Mouse (Mus musculus): Measurements from ENCODE around the gene Tnpo2. TPM values are rescaled to one million over a fixed set of nuclear protein-coding genes. Genes with fewer than 3 reads are reported as not detected.

Gene Tnpo2
- polyA plus RNA-seq, 1 experiment from 2014 or later, result 19.7 TPM

GRCm38 (mm10) chr8:85083108-85083813, 46.5 kb downstream of the Tnpo2 start, which contains the start of gene Man2b1:
Gene Man2b1, plus strand, starts transcription at chr8:85083270.
- Histone ChIP-seq H3K27ac (ENCODE audit: low read depth, low read length) (no peak within 1 kb of the TSS), H3K27me3 (ENCODE audit: control insufficient read depth, insufficient read depth, low read length) (no peaks in the 10 kb centered on the region), H3K4me2 (replicated peaks; ENCODE audit: low read depth, low read length) (peak within 1 kb of the TSS; percentile 81), H3K9me3 (ENCODE audit: control insufficient read depth, low read length) (no peaks in the 10 kb centered on the region), H3K9ac (ENCODE audit: low read depth, low read length) (peak within 1 kb of the TSS; percentile 67), H3K36me3 (ENCODE audit: control insufficient read depth, insufficient read depth, low read length) (peaks cover 27% of the 10 kb centered on the region), H3K4me1 (ENCODE audit: control insufficient read depth, insufficient read depth, low read length) (peaks cover 11% of the 10 kb centered on the region; the same call in 1 of the 2 replicates), H3K4me3 (ENCODE audit: low read length) (peak within 1 kb of the TSS; percentile 64)
- peak; percentile 89 for ATAC-seq (ENCODE audit: low FRiP score, low TSS enrichment)
- under 1% methylated on average over 30 of the region's 30 CpGs for WGBS

- H3K9ac ChIP-seq (ENCODE audit: low read depth, low read length), result no peak overlapping the region
- H3K4me1 ChIP-seq (ENCODE audit: control insufficient read depth, insufficient read depth, low read length), result peaks cover 9% of the 10 kb centered on the region; the same call in 1 of the 2 replicates
- no peak for ATAC-seq (ENCODE audit: low FRiP score, low TSS enrichment)
- H3K36me3 ChIP-seq (ENCODE audit: control insufficient read depth, insufficient read depth, low read length), result peaks cover 21% of the 10 kb centered on the region
- H3K9me3 ChIP-seq (ENCODE audit: control insufficient read depth, low read length), result no peaks in the 10 kb centered on the region
- no peak overlapping the region for H3K4me3 ChIP-seq (ENCODE audit: low read length)
- H3K4me2 ChIP-seq (replicated peaks; ENCODE audit: low read depth, low read length), result no peak overlapping the region
- 85% methylated on average over 8 of the region's 8 CpGs for WGBS
- no peak overlapping the region for H3K27ac ChIP-seq (ENCODE audit: low read depth, low read length)
- H3K27me3 ChIP-seq (ENCODE audit: control insufficient read depth, insufficient read depth, low read length), result no peaks in the 10 kb centered on the region
Observed at GRCm38 (mm10) chr8:85084633-85085032, 47.9 kb downstream of the Tnpo2 start.

- Histone ChIP-seq H3K9me3 (ENCODE audit: control insufficient read depth, low read length) (no peaks in the 10 kb centered on the region), H3K27ac (ENCODE audit: low read depth, low read length) (no peak overlapping the region), H3K27me3 (ENCODE audit: control insufficient read depth, insufficient read depth, low read length) (no peaks in the 10 kb centered on the region), H3K4me1 (ENCODE audit: control insufficient read depth, insufficient read depth, low read length) (peaks cover 7% of the 10 kb centered on the region; the same call in 1 of the 2 replicates), H3K4me2 (replicated peaks; ENCODE audit: low read depth, low read length) (no peak overlapping the region), H3K4me3 (ENCODE audit: low read length) (no peak overlapping the region), H3K36me3 (ENCODE audit: control insufficient read depth, insufficient read depth, low read length) (peaks cover 21% of the 10 kb centered on the region), H3K9ac (ENCODE audit: low read depth, low read length) (no peak overlapping the region)
- 82% methylated on average over 3 of the region's 3 CpGs for WGBS
- ATAC-seq (ENCODE audit: low FRiP score, low TSS enrichment), result no peak
Observed at GRCm38 (mm10) chr8:85086238-85086637, 49.5 kb downstream of the Tnpo2 start.

GRCm38 (mm10) chr8:85088771-85089170, 52.1 kb downstream of the Tnpo2 start:
- Histone ChIP-seq H3K36me3 (ENCODE audit: control insufficient read depth, insufficient read depth, low read length) (peaks cover 31% of the 10 kb centered on the region), H3K27ac (ENCODE audit: low read depth, low read length) (no peak overlapping the region), H3K9me3 (ENCODE audit: control insufficient read depth, low read length) (no peaks in the 10 kb centered on the region), H3K4me1 (ENCODE audit: control insufficient read depth, insufficient read depth, low read length) (0 out of 2 replicates have a peak, but pooled peaks cover 2% of the 10 kb centered on the region), H3K27me3 (ENCODE audit: control insufficient read depth, insufficient read depth, low read length) (no peaks in the 10 kb centered on the region), H3K9ac (ENCODE audit: low read depth, low read length) (no peak overlapping the region), H3K4me2 (replicated peaks; ENCODE audit: low read depth, low read length) (no peak overlapping the region), H3K4me3 (ENCODE audit: low read length) (no peak overlapping the region)
- no peak for ATAC-seq (ENCODE audit: low FRiP score, low TSS enrichment)
- 78% methylated on average over 2 of the region's 2 CpGs for WGBS

- H3K4me3 ChIP-seq (ENCODE audit: low read length), result no peak overlapping the region
- H3K27me3 ChIP-seq (ENCODE audit: control insufficient read depth, insufficient read depth, low read length), result no peaks in the 10 kb centered on the region
- H3K9ac ChIP-seq (ENCODE audit: low read depth, low read length), result no peak overlapping the region
- no peaks in the 10 kb centered on the region for H3K4me1 ChIP-seq (ENCODE audit: control insufficient read depth, insufficient read depth, low read length)
- H3K36me3 ChIP-seq (ENCODE audit: control insufficient read depth, insufficient read depth, low read length), result peaks cover 35% of the 10 kb centered on the region
- H3K9me3 ChIP-seq (ENCODE audit: control insufficient read depth, low read length), result no peaks in the 10 kb centered on the region
- no peak overlapping the region for H3K27ac ChIP-seq (ENCODE audit: low read depth, low read length)
- H3K4me2 ChIP-seq (replicated peaks; ENCODE audit: low read depth, low read length), result no peak overlapping the region
- no peak for ATAC-seq (ENCODE audit: low FRiP score, low TSS enrichment)
- WGBS, result 90% methylated on average over 11 of the region's 11 CpGs
Observed at GRCm38 (mm10) chr8:85090856-85091255, 54.1 kb downstream of the Tnpo2 start.

GRCm38 (mm10) chr8:85091526-85092090, 54.9 kb downstream of the Tnpo2 start:
- Histone ChIP-seq H3K27me3 (ENCODE audit: control insufficient read depth, insufficient read depth, low read length) (no peaks in the 10 kb centered on the region), H3K36me3 (ENCODE audit: control insufficient read depth, insufficient read depth, low read length) (peaks cover 38% of the 10 kb centered on the region), H3K9ac (ENCODE audit: low read depth, low read length) (no peak overlapping the region), H3K4me3 (ENCODE audit: low read length) (no peak overlapping the region), H3K9me3 (ENCODE audit: control insufficient read depth, low read length) (no peaks in the 10 kb centered on the region), H3K4me1 (ENCODE audit: control insufficient read depth, insufficient read depth, low read length) (no peaks in the 10 kb centered on the region), H3K4me2 (replicated peaks; ENCODE audit: low read depth, low read length) (no peak overlapping the region), H3K27ac (ENCODE audit: low read depth, low read length) (no peak overlapping the region)
- WGBS, result 29% methylated on average over 21 of the region's 21 CpGs
- 0 out of 2 replicates have a peak, but pooled peaks have one; percentile 43 for ATAC-seq (ENCODE audit: low FRiP score, low TSS enrichment)

GRCm38 (mm10) chr8:85095051-85095450, 58.3 kb downstream of the Tnpo2 start:
- Histone ChIP-seq H3K36me3 (ENCODE audit: control insufficient read depth, insufficient read depth, low read length) (peaks cover 40% of the 10 kb centered on the region; the same call in 1 of the 2 replicates), H3K9ac (ENCODE audit: low read depth, low read length) (no peak overlapping the region), H3K4me3 (ENCODE audit: low read length) (no peak overlapping the region), H3K4me2 (replicated peaks; ENCODE audit: low read depth, low read length) (no peak overlapping the region), H3K27me3 (ENCODE audit: control insufficient read depth, insufficient read depth, low read length) (no peaks in the 10 kb centered on the region), H3K9me3 (ENCODE audit: control insufficient read depth, low read length) (no peaks in the 10 kb centered on the region), H3K27ac (ENCODE audit: low read depth, low read length) (no peak overlapping the region), H3K4me1 (ENCODE audit: control insufficient read depth, insufficient read depth, low read length) (no peaks in the 10 kb centered on the region)
- ATAC-seq (ENCODE audit: low FRiP score, low TSS enrichment), result no peak
- 94% methylated on average over 13 of the region's 13 CpGs for WGBS

- H3K4me2 ChIP-seq (replicated peaks; ENCODE audit: low read depth, low read length), result no peak overlapping the region
- WGBS, result 91% methylated on average over 7 of the region's 7 CpGs
- H3K36me3 ChIP-seq (ENCODE audit: control insufficient read depth, insufficient read depth, low read length), result peaks cover 40% of the 10 kb centered on the region; the same call in 1 of the 2 replicates
- no peak for ATAC-seq (ENCODE audit: low FRiP score, low TSS enrichment)
- H3K27me3 ChIP-seq (ENCODE audit: control insufficient read depth, insufficient read depth, low read length), result no peaks in the 10 kb centered on the region
- no peak overlapping the region for H3K27ac ChIP-seq (ENCODE audit: low read depth, low read length)
- H3K4me1 ChIP-seq (ENCODE audit: control insufficient read depth, insufficient read depth, low read length), result no peaks in the 10 kb centered on the region
- H3K9ac ChIP-seq (ENCODE audit: low read depth, low read length), result no peak overlapping the region
- no peaks in the 10 kb centered on the region for H3K9me3 ChIP-seq (ENCODE audit: control insufficient read depth, low read length)
- H3K4me3 ChIP-seq (ENCODE audit: low read length), result no peak overlapping the region
Observed at GRCm38 (mm10) chr8:85095566-85095965, 58.9 kb downstream of the Tnpo2 start.

- no peak overlapping the region for H3K9ac ChIP-seq (ENCODE audit: low read depth, low read length)
- H3K27me3 ChIP-seq (ENCODE audit: control insufficient read depth, insufficient read depth, low read length), result no peaks in the 10 kb centered on the region
- 93% methylated on average over 16 of the region's 16 CpGs for WGBS
- H3K9me3 ChIP-seq (ENCODE audit: control insufficient read depth, low read length), result no peaks in the 10 kb centered on the region
- no peak for ATAC-seq (ENCODE audit: low FRiP score, low TSS enrichment)
- peaks cover 40% of the 10 kb centered on the region; the same call in 1 of the 2 replicates for H3K36me3 ChIP-seq (ENCODE audit: control insufficient read depth, insufficient read depth, low read length)
- no peak overlapping the region for H3K4me3 ChIP-seq (ENCODE audit: low read length)
- H3K27ac ChIP-seq (ENCODE audit: low read depth, low read length), result no peak overlapping the region
- no peak overlapping the region for H3K4me2 ChIP-seq (replicated peaks; ENCODE audit: low read depth, low read length)
- no peaks in the 10 kb centered on the region for H3K4me1 ChIP-seq (ENCODE audit: control insufficient read depth, insufficient read depth, low read length)
Observed at GRCm38 (mm10) chr8:85096196-85096595, 59.5 kb downstream of the Tnpo2 start.

All from kidney, embryonic 14.5 days (tissue).